Mouse (Mus musculus): ENCODE measurements around the gene 1700028P14Rik. TPM values are rescaled to one million over a fixed set of nuclear protein-coding genes. Genes with fewer than 3 reads are reported as not detected.

Gene 1700028P14Rik
- polyA plus RNA-seq, 2 experiments from 2014 or later = not detected

- no peak for ATAC-seq
Observed at GRCm38 (mm10) chr19:23594950-23595349, 57.7 kb downstream of the 1700028P14Rik start.

- no peak for ATAC-seq
Observed at GRCm38 (mm10) chr19:23578606-23579355, 73.8 kb downstream of the 1700028P14Rik start.

- no peak for ATAC-seq
Observed at GRCm38 (mm10) chr19:23576685-23577084, 75.9 kb downstream of the 1700028P14Rik start.

GRCm38 (mm10) chr19:23563693-23564092, 88.9 kb downstream of the 1700028P14Rik start:
- ATAC-seq = no peak

- no peak for ATAC-seq
Observed at GRCm38 (mm10) chr19:23562588-23562987, 90.0 kb downstream of the 1700028P14Rik start.

- ATAC-seq = no peak
Observed at GRCm38 (mm10) chr19:23562061-23562460, 90.6 kb downstream of the 1700028P14Rik start.

GRCm38 (mm10) chr19:23553450-23553849, 99.2 kb downstream of the 1700028P14Rik start:
- no peak for ATAC-seq

- ATAC-seq = no peak
Observed at GRCm38 (mm10) chr19:23545604-23546003, 107.0 kb downstream of the 1700028P14Rik start.

- no peak for ATAC-seq
Observed at GRCm38 (mm10) chr19:23543244-23544004, 109.2 kb downstream of the 1700028P14Rik start.

- ATAC-seq = no peak
Observed at GRCm38 (mm10) chr19:23542759-23543158, 109.9 kb downstream of the 1700028P14Rik start.

GRCm38 (mm10) chr19:23535700-23536099, 116.9 kb downstream of the 1700028P14Rik start:
- no peak for ATAC-seq

- ATAC-seq = no peak
Observed at GRCm38 (mm10) chr19:23531899-23532298, 120.7 kb downstream of the 1700028P14Rik start.

- ATAC-seq = no peak
Observed at GRCm38 (mm10) chr19:23523711-23524110, 128.9 kb downstream of the 1700028P14Rik start.

GRCm38 (mm10) chr19:23521831-23522230, 130.8 kb downstream of the 1700028P14Rik start:
- ATAC-seq = no peak

- no peak for ATAC-seq
Observed at GRCm38 (mm10) chr19:23521071-23521470, 131.5 kb downstream of the 1700028P14Rik start.

- no peak for ATAC-seq
Observed at GRCm38 (mm10) chr19:23520629-23521028, 132.0 kb downstream of the 1700028P14Rik start.

- ATAC-seq = no peak
Observed at GRCm38 (mm10) chr19:23518477-23518876, 134.1 kb downstream of the 1700028P14Rik start.

GRCm38 (mm10) chr19:23511303-23511702, 141.3 kb downstream of the 1700028P14Rik start:
- no peak for ATAC-seq

Other genes starting within 250 kb of the 1700028P14Rik start
- gene Mamdc2, start 204.4 kb downstream of the 1700028P14Rik start, polyA plus RNA-seq (2017; shearing (Covaris generic)) = not detected
- 10 to 100 TPM in 1 of 2 experiments, 1 to 10 TPM in 1; 9.2 to 10.8 TPM for gene Ptar1, start 34.6 kb upstream of the 1700028P14Rik start, polyA plus RNA-seq (2017; shearing (Covaris generic))
- gene Apba1, start 106.1 kb upstream of the 1700028P14Rik start, polyA plus RNA-seq (2017; shearing (Covaris generic)) = not detected

Data from activated CD4-positive, CD25-positive, alpha-beta regulatory T cell, adult 4 months (primary cell).